Mouse (Mus musculus) liver, embryonic 11.5 days (tissue): ENCODE measurements around the gene Glrx5. TPM values are rescaled to one million over a fixed set of nuclear protein-coding genes. Genes with fewer than 3 reads are reported as not detected.

ENCODE experiments used
- ATAC-seq: fragments of 200-750 bp; cut with Nextera tagmentation; replicated peaks from 2 replicates; pipeline ENCODE4 v1.8.0; 2017; ENCODE audit warnings: moderate number of reproducible peaks, mild to moderate bottlenecking, moderate TSS enrichment, moderate library complexity; ENCODE audit not compliant: low FRiP score
- DNase-seq: peaks from one replicate; pipeline ENCODE4 v3.0.0-alpha.2; 2017; ENCODE audit warnings: low spot score
- H3K27ac ChIP-seq: fragments of 300-500 bp; sonication (generic); 2 replicates; pipeline ENCODE4 v1.5.1; 2014; ENCODE audit warnings: mild to moderate bottlenecking, low read depth, low read length, control low read depth
- H3K27me3 ChIP-seq: fragments of 300-500 bp; sonication (generic); replicated peaks from 2 replicates; pipeline ENCODE4 v1.6.1; 2014; ENCODE audit warnings: low read length, mixed read lengths; ENCODE audit not compliant: control insufficient read depth, insufficient read depth
- H3K36me3 ChIP-seq: fragments of 300-500 bp; sonication (generic); 2 replicates; pipeline ENCODE4 v1.6.1; 2014; ENCODE audit warnings: mild to moderate bottlenecking, low read length, moderate library complexity, mixed read lengths; ENCODE audit not compliant: control insufficient read depth, insufficient read depth
- H3K4me1 ChIP-seq: fragments of 300-500 bp; sonication (generic); replicated peaks from 2 replicates; pipeline ENCODE4 v1.6.1; 2014; ENCODE audit warnings: low read length, mixed read lengths; ENCODE audit not compliant: control insufficient read depth, insufficient read depth
- H3K4me2 ChIP-seq: fragments of 300-500 bp; sonication (generic); 2 replicates; pipeline ENCODE4 v1.6.1; 2014; ENCODE audit warnings: mild to moderate bottlenecking, control low read depth, moderate library complexity
- H3K4me3 ChIP-seq: fragments of 300-500 bp; sonication (generic); 2 replicates; pipeline ENCODE4 v1.5.1; 2014; ENCODE audit warnings: low read depth, low read length, control low read depth
- H3K9ac ChIP-seq: fragments of 300-500 bp; sonication (generic); 2 replicates; pipeline ENCODE4 v1.6.1; 2014; ENCODE audit warnings: low read depth, low read length, control low read depth
- H3K9me3 ChIP-seq: fragments of 300-500 bp; sonication (generic); 2 replicates; pipeline ENCODE4 v1.6.1; 2016; ENCODE audit warnings: low read length, inconsistent platforms, mixed read lengths; ENCODE audit not compliant: control insufficient read depth
- WGBS: fragments of 180-500 bp; shearing (Covaris S2); extraction: QIAGEN DNeasy Blood & Tissue Kit; methylation state at CpG from one replicate; pipeline ENCODE4 v1.1.7; 2014; 5-methylcytosine and 5-hydroxymethylcytosine counted together
- polyA plus RNA-seq: library from polyadenylated mRNA; unstranded; fragments of >200 nt; fragmentation: Nextera tagmentation; extraction: Ambion mirVana; gene quantifications from 2 replicates; pipeline ENCODE4 v1.2.1, GENCODE M21; 2014

The Glrx5 gene
- polyA plus RNA-seq, 1 experiment from 2014 or later = 610 TPM

- Histone ChIP-seq H3K36me3 (no peaks in the 10 kb centered on the region), H3K4me3 (no peak overlapping the region), H3K4me2 (no peak overlapping the region), H3K27ac (no peak overlapping the region), H3K27me3 (no peaks in the 10 kb centered on the region), H3K4me1 (peaks cover 32% of the 10 kb centered on the region), H3K9me3 (no peaks in the 10 kb centered on the region), H3K9ac (no peak overlapping the region)
- ATAC-seq (no peak), DNase-seq (no peak)
- 64% methylated on average over 9 of the region's 9 CpGs for WGBS
Observed at GRCm38 (mm10) chr12:105001317-105001716, 31.2 kb upstream of the Glrx5 start.

- Histone ChIP-seq H3K36me3 (no peaks in the 10 kb centered on the region), H3K9ac (no peak overlapping the region), H3K27me3 (no peaks in the 10 kb centered on the region), H3K9me3 (no peaks in the 10 kb centered on the region), H3K4me1 (peaks cover 32% of the 10 kb centered on the region), H3K4me3 (no peak overlapping the region), H3K27ac (no peak overlapping the region), H3K4me2 (0 out of 2 replicates have a peak overlapping the region, but pooled peaks have one; percentile 8)
- WGBS = 45% methylated on average over 10 of the region's 10 CpGs
- peak; percentile 38; the same call in 1 of the 2 replicates for ATAC-seq
- DNase-seq = no peak
Observed at GRCm38 (mm10) chr12:105002340-105003132, 30.0 kb upstream of the Glrx5 start.

- no peak overlapping the region for H3K4me2 ChIP-seq
- no peak overlapping the region for H3K27ac ChIP-seq
- peaks cover 5% of the 10 kb centered on the region for H3K27me3 ChIP-seq
Observed at GRCm38 (mm10) chr12:105003158-105003557, 29.3 kb upstream of the Glrx5 start.

GRCm38 (mm10) chr12:105003715-105004114 lies 28.8 kb upstream of the Glrx5 start:
- Histone ChIP-seq H3K4me1 (peaks cover 35% of the 10 kb centered on the region), H3K4me2 (no peak overlapping the region), H3K27me3 (peaks cover 11% of the 10 kb centered on the region), H3K36me3 (no peaks in the 10 kb centered on the region), H3K9me3 (no peaks in the 10 kb centered on the region), H3K27ac (no peak overlapping the region), H3K4me3 (no peak overlapping the region), H3K9ac (no peak overlapping the region)
- WGBS = 62% methylated on average over 3 of the region's 3 CpGs
- no peak for DNase-seq
- no peak for ATAC-seq

More at GRCm38 (mm10) chr12:105003158-105003557, 29.3 kb upstream of the Glrx5 start:
- Histone ChIP-seq H3K4me3 (no peak overlapping the region), H3K36me3 (no peaks in the 10 kb centered on the region), H3K9me3 (no peaks in the 10 kb centered on the region), H3K9ac (no peak overlapping the region), H3K4me1 (peaks cover 33% of the 10 kb centered on the region)
- WGBS = 53% methylated on average over 9 of the region's 9 CpGs
- no peak for ATAC-seq
- no peak for DNase-seq

- DNase-seq (no peak), ATAC-seq (no peak)
- Histone ChIP-seq H3K36me3 (no peaks in the 10 kb centered on the region), H3K27ac (no peak overlapping the region), H3K4me2 (no peak overlapping the region), H3K4me1 (peaks cover 36% of the 10 kb centered on the region), H3K9me3 (no peaks in the 10 kb centered on the region), H3K9ac (no peak overlapping the region), H3K27me3 (peaks cover 14% of the 10 kb centered on the region), H3K4me3 (no peak overlapping the region)
- 69% methylated on average over 22 of the region's 22 CpGs for WGBS
Observed at GRCm38 (mm10) chr12:105004956-105005714, 27.4 kb upstream of the Glrx5 start.

- no peak overlapping the region for H3K4me3 ChIP-seq
- no peak overlapping the region for H3K27ac ChIP-seq
- H3K27me3 ChIP-seq = peaks cover 14% of the 10 kb centered on the region
- H3K9me3 ChIP-seq = no peaks in the 10 kb centered on the region
- H3K4me1 ChIP-seq = peaks cover 40% of the 10 kb centered on the region
- no peak for DNase-seq
- H3K36me3 ChIP-seq = no peaks in the 10 kb centered on the region
- 40% methylated on average over 2 of the region's 2 CpGs for WGBS
- ATAC-seq = no peak
- no peak overlapping the region for H3K9ac ChIP-seq
- H3K4me2 ChIP-seq = no peak overlapping the region
Observed at GRCm38 (mm10) chr12:105005715-105005972, 26.8 kb upstream of the Glrx5 start.

GRCm38 (mm10) chr12:105008150-105008549 lies 24.3 kb upstream of the Glrx5 start:
- DNase-seq (no peak), ATAC-seq (no peak)
- Histone ChIP-seq H3K9ac (peak overlapping the region; percentile 59; the same call in 1 of the 2 replicates), H3K27ac (no peak overlapping the region), H3K4me3 (peak overlapping the region; percentile 63; the same call in 1 of the 2 replicates), H3K27me3 (peaks cover 14% of the 10 kb centered on the region), H3K4me2 (peak overlapping the region; percentile 91), H3K9me3 (no peaks in the 10 kb centered on the region), H3K36me3 (no peaks in the 10 kb centered on the region), H3K4me1 (peaks cover 52% of the 10 kb centered on the region)
- WGBS = 54% methylated on average over 2 of the region's 2 CpGs

GRCm38 (mm10) chr12:105008752-105009178 lies 23.7 kb upstream of the Glrx5 start:
- H3K36me3 ChIP-seq = no peaks in the 10 kb centered on the region
- H3K27ac ChIP-seq = peak overlapping the region; percentile 82; the same call in 1 of the 2 replicates
- peaks cover 53% of the 10 kb centered on the region for H3K4me1 ChIP-seq
- peak overlapping the region; percentile 63 for H3K4me3 ChIP-seq
- DNase-seq = peak; percentile 57
- peak overlapping the region; percentile 59 for H3K9ac ChIP-seq
- H3K4me2 ChIP-seq = peak overlapping the region; percentile 91
- H3K27me3 ChIP-seq = peaks cover 14% of the 10 kb centered on the region
- WGBS = 1% methylated on average over 13 of the region's 13 CpGs
- H3K9me3 ChIP-seq = no peaks in the 10 kb centered on the region
- ATAC-seq = peak; percentile 19; the same call in 1 of the 2 replicates
